Mouse (Mus musculus): ENCODE data around the gene Trpd52l3.

- no peak for TF ChIP-seq CHD2 (IDR thresholded peaks at IDR 0.05; ENCODE audit: low read depth, low read length)
- TF ChIP-seq HCFC1 (IDR thresholded peaks at IDR 0.05; ENCODE audit: borderline replicate concordance, insufficient read depth, low read length): no peak
- TF ChIP-seq MAFK (IDR thresholded peaks at IDR 0.05; ENCODE audit: insufficient read depth, low read depth, low read length): no peak
- no peak for TF ChIP-seq ZC3H11A (IDR thresholded peaks at IDR 0.05; ENCODE audit: borderline replicate concordance, low read depth, low read length)
Observed at GRCm38 (mm10) chr19:30003621-30004020, at the start of gene Trpd52l3.
